Comparison of ENCODE assay signal across 9 mouse cellular contexts in the genomic region with DNA sequence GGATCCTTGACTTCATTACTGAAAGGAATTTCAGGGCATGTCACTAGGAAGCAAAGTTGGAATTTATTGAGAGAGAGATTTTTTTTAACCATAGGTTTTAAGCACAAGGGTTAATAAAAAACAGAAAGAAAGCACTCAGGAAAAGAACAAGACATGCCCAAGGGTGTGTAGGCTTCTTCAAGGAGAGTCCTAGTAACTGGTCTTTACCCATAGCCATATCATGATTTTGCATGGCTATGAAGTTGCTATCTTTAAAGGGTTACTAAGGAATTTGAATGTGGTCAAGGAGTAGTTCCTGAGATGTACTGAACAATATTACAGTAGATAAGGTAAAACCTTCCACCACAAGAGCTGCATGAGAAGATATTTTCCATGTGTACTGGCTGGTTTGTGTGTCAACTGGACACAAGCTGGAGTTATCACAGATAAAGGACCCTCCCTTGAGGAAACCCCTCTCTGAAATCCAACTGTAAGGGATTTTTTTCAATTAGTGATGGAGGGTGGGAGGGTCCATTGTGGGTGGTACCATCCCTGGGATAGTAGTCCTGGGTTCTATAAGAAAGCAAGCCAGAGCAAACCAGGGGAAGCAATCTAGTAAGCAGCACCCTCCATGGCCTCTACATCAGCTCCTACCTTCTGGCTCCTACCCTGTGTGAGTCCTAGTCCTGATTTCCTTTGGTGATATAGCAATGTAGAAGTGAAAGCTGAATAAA.
DNase-seq lines count a peak whose midpoint lies in the region; ATAC-seq and TF ChIP-seq lines count a peak whose summit lies in the region.
"Had no signal": no experiment of that assay in that cellular context is flagged by ENCODE, and none has a peak within 500 bp of the region (broad histone marks: within the 10 kb centered on the region; RNA-seq: fewer than 3 reads in every experiment).

No protein-coding gene starts in this region.

- H3K4me3 ChIP-seq in heart, embryonic 14.5 days (ENCODE audit: control insufficient read depth in 1 of 2, insufficient read depth in 1 of 2, low read depth in 1 of 2, low read length in 2 of 2): peak overlapping the region; percentile 23 to 36
- no peak overlapping the region for H3K4me3 ChIP-seq in heart, adult 2 months
- H3K4me3 ChIP-seq in brown adipose tissue, adult 24 weeks (ENCODE audit: insufficient read depth, low read depth, low read length): peak overlapping the region; percentile 29; the same call in 1 of the 2 replicates
- H3K4me3 ChIP-seq in hindbrain, embryonic 13.5 days: no peak overlapping the region
- H3K4me3 ChIP-seq in midbrain, embryonic 13.5 days (replicated peaks): peak overlapping the region; percentile 22

- no peaks in the 10 kb centered on the region for H3K36me3 ChIP-seq in heart, embryonic 14.5 days (ENCODE audit: control insufficient read depth, insufficient read depth, low read length)
- no peaks in the 10 kb centered on the region for H3K36me3 ChIP-seq in heart, adult 2 months (ENCODE audit: control insufficient read depth, insufficient read depth, low read length)
- H3K36me3 ChIP-seq in hindbrain, embryonic 13.5 days: no peaks in the 10 kb centered on the region
- no peaks in the 10 kb centered on the region for H3K36me3 ChIP-seq in midbrain, embryonic 13.5 days

- no peak for TF ChIP-seq CTCF in heart, adult 2 months (IDR thresholded peaks at IDR 0.05)

- no peak for ATAC-seq in heart, embryonic 14.5 days (ENCODE audit: insufficient number of reproducible peaks, insufficient read depth, low FRiP score, low read depth)
- ATAC-seq in hindbrain, embryonic 13.5 days (ENCODE audit: low FRiP score): no peak
- no peak for ATAC-seq in midbrain, embryonic 13.5 days

- TF ChIP-seq POLR2A in heart, adult 2 months (IDR thresholded peaks at IDR 0.05; ENCODE audit: insufficient read depth, low read depth, low read length): no peak

- no peak overlapping the region for H3K9ac ChIP-seq in heart, embryonic 14.5 days (ENCODE audit: low read length)
- no peak overlapping the region for H3K9ac ChIP-seq in heart, adult 2 months (ENCODE audit: low read depth, low read length)
- no peak overlapping the region for H3K9ac ChIP-seq in hindbrain, embryonic 13.5 days
- no peak overlapping the region for H3K9ac ChIP-seq in midbrain, embryonic 13.5 days (replicated peaks)

- H3K4me1 ChIP-seq in heart, embryonic 14.5 days (ENCODE audit: control insufficient read depth in 2 of 2, insufficient read depth in 2 of 2, low read length in 2 of 2): peaks cover 2 to 6% of the 10 kb centered on the region in 2 experiments; a peak in 3 of 4 replicates
- H3K4me1 ChIP-seq in heart, adult 2 months (ENCODE audit: control insufficient read depth, insufficient read depth, low read length): no peaks in the 10 kb centered on the region; the same call in 1 of the 2 replicates
- no peaks in the 10 kb centered on the region for H3K4me1 ChIP-seq in brown adipose tissue, adult 24 weeks (ENCODE audit: control insufficient read depth, insufficient read depth, insufficient read length, low read length)
- H3K4me1 ChIP-seq in hindbrain, embryonic 13.5 days (replicated peaks): no peaks in the 10 kb centered on the region
- peaks cover 7% of the 10 kb centered on the region for H3K4me1 ChIP-seq in midbrain, embryonic 13.5 days (replicated peaks)

- TF ChIP-seq EP300 in heart, adult 2 months (IDR thresholded peaks at IDR 0.05; ENCODE audit: insufficient read depth, low read depth, low read length): no peak

- DNase-seq in heart, adult 2 months: no peak
- DNase-seq in frontal cortex, postnatal 25 days (ENCODE audit: low spot score in 2 of 2): no peak
- no peak for DNase-seq in layer of hippocampus, adult 9-11 months
- DNase-seq in thymus, postnatal 25 days: no peak
- DNase-seq: adrenal gland, adult 8-10 months had no signal

- no peaks in the 10 kb centered on the region for H3K79me2 ChIP-seq in heart, adult 2 months (replicated peaks; ENCODE audit: control insufficient read depth, insufficient read depth, low read length)

- H3K4me2 ChIP-seq in heart, embryonic 14.5 days (ENCODE audit: low read length): peak overlapping the region; percentile 58
- H3K4me2 ChIP-seq in hindbrain, embryonic 13.5 days: peak overlapping the region; percentile 42
- peak overlapping the region; percentile 43 for H3K4me2 ChIP-seq in midbrain, embryonic 13.5 days (replicated peaks)

- H3K27me3 ChIP-seq in heart, embryonic 14.5 days (ENCODE audit: control insufficient read depth, insufficient read depth, low read length): no peaks in the 10 kb centered on the region
- no peaks in the 10 kb centered on the region for H3K27me3 ChIP-seq in heart, adult 2 months (ENCODE audit: control insufficient read depth, insufficient read depth, low read length)
- H3K27me3 ChIP-seq in hindbrain, embryonic 13.5 days: no peaks in the 10 kb centered on the region
- H3K27me3 ChIP-seq in midbrain, embryonic 13.5 days: no peaks in the 10 kb centered on the region

- intact Hi-C loops in heart, adult 2 months (cut with DNase I): no loop called here

- peak overlapping the region; percentile 50 to 60 for H3K27ac ChIP-seq in heart, embryonic 14.5 days (replicated peaks in 1 of 2; ENCODE audit: control insufficient read depth in 1 of 2, insufficient read depth in 1 of 2, low read depth in 2 of 2, low read length in 2 of 2)
- no peak overlapping the region for H3K27ac ChIP-seq in heart, adult 2 months
- H3K27ac ChIP-seq in brown adipose tissue, adult 24 weeks (replicated peaks; ENCODE audit: low read depth, low read length): no peak overlapping the region; the same call in 1 of the 2 replicates
- no peak overlapping the region for H3K27ac ChIP-seq in hindbrain, embryonic 13.5 days
- H3K27ac ChIP-seq in midbrain, embryonic 13.5 days: no peak overlapping the region

- no peaks in the 10 kb centered on the region for H3K9me3 ChIP-seq in heart, embryonic 14.5 days (ENCODE audit: control insufficient read depth, low read length)
- H3K9me3 ChIP-seq in hindbrain, embryonic 13.5 days: no peaks in the 10 kb centered on the region
- H3K9me3 ChIP-seq in midbrain, embryonic 13.5 days: 0 out of 2 replicates have a peak, but pooled peaks cover 4% of the 10 kb centered on the region

Comparison
In these comparisons a context has a peak if more than half of its experiments do, and no peak if none do; other contexts are left out.
1. H3K27ac ChIP-seq: peak in heart, embryonic 14.5 days (2 of 2); none in heart, adult 2 months (single experiment), brown adipose tissue, adult 24 weeks (single experiment), hindbrain, embryonic 13.5 days (single experiment) and midbrain, embryonic 13.5 days (single experiment).
2. H3K4me3 ChIP-seq: peak in heart, embryonic 14.5 days (2 of 2), brown adipose tissue, adult 24 weeks (single experiment) and midbrain, embryonic 13.5 days (single experiment); none in heart, adult 2 months (single experiment) and hindbrain, embryonic 13.5 days (single experiment).
3. Peak in every context shown above with its lines, with median percentiles within 50 percentile points of each other: H3K4me2 ChIP-seq.